Mouse (Mus musculus) layer of hippocampus, adult 8-10 months (tissue): ENCODE measurements at regions not wholly inside any gene's neighbourhood (a gene's known extent, or its start where the extent isn't known, plus 50 kb on each side); places are given as distances from the start of the nearest gene placed in this dataset.
"Not testable (repeated sequence)": the region's sequence is repeated elsewhere in the genome, so short reads cannot be mapped to it uniquely, and the experiment has no call there.

Experiments used
- DNase-seq, 2 experiments: peaks; one replicate each; pipeline ENCODE4 v3.0.0; 2022; ENCODE audit warnings: low spot score in 2 of 2

DNA sequence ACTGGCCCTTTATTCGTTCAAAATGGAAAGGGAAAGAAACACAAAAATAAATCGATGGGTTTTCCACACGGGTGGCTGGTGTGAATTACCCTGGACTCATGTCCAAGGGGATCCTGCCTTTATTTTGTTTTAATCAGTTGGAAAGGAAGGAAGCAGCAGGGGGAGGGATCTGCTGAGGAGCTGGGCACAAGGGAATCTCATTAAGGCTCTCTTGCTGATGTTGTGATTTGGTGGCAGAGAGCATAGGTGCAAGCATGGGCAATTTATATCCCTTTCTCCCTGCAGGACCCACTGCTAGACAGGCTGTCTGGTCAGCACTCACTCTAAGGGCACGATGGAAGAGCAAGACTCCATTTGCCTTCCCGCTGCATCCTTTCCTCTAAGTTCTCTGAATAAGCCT, 469.2 kb downstream of the Epha7 start:
- DNase-seq: no peak

DNA sequence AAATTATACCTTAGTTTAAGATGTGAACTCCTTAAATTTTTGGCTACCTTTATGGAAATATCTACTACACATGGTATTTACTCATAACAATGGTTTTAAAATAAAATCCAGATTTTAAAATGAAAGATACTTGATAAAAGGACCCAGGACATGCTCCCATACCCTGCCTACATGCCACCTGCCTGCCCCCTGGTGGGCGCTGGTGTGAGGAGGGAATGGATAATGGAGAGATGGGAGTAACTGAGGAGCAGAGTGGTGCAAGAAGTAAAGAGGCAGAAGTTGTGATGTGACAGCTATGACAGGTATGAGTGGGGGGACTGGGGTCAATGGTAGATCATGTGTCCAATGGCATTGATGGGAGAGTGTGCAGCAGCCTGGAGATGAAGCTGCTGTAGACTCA, 488.4 kb downstream of the Epha7 start:
- no peak for DNase-seq

DNA sequence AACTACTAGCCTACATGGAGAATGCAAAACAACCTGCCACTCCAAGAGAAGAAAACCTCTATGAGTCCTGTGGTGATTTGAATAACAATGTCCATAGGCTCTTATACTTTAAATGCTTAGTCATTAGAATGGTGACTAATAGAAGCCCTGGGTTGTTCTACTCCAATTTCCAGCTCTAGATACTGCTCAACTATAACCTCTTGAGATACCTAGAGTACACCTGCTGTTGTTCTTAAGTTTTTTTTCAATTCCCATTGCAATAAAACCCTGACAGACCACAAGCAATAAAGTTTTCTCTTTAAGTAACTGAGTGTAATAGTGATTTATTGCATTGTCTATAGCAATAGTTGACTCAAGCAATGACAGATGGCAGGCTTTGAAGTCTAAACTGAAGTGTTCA, 491.0 kb downstream of the Epha7 start:
- DNase-seq: no peak

DNA sequence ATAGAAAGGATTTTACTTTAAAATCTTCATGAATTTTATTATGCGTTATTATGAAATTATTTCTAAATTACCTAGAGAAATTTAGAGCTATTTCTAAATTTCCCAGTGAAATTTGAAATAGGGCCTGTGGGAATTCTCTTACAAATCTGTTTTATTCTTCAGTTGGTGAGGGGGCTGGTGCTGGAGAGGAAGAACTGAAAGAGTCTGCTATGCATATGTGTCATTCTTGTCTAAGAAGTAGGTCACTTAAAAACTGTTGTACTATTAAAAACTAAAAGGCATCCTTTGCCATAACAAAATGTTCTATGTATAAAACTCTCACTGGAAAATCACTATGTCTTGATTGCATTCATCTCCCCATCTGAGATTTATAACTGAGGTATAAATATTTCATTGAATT, 494.3 kb downstream of the Epha7 start:
- no peak for DNase-seq

DNA sequence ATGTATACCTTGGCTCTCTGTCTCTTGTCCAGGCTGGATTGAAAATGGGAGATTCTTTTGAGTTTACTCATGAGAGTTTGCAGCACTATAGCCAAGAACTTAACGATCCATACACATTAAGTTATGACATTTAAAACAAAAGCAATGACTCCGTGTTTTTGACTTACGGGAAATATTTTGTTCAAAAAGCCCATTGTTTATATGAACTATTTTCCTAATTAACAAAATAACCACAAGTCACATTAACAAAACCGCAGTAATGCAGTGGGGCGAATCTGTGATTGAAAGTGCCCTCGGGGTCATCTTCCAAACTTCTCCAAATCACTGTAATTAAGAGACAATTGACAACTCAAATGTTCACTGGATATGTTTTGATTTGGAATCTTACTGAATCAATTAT, 511.0 kb downstream of the Epha7 start:
- DNase-seq: no peak

DNA sequence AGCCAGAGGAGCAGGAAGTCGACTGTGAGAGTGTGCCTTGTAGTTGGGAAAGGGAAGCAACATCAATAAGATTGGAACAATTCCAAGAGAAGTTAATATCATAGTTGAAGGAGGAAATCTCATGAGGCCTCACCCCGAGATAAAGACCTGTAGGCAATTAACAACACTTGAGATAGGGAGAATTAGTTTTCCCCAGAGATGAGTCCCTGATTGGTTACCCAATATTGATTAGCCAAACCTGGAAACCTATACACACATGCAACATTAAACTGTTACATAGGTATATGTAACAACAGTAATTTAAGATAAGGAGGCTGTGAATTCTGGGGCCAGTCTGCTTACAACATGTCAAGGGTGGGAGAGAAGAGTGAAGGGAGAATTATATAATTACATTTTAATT, 516.2 kb downstream of the Epha7 start:
- no peak for DNase-seq

DNA sequence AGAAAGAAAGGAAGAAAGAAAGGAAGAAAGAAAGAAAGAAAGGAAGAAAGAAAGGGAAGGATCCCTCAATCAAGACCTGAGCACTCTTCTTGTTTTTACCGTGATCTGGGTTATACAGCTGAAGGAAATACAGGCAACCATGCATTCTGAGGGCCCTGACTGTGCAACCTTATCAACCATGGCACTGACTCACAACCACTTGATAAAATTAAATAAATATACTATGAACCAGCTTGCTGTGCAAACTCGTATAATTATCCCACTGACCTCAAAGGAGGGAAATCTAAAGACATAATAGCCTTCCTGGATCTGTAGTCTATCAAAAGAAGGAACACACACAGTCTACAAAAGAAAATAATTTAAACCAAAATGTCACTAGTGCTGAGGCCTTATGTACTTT, 518.8 kb downstream of the Epha7 start:
- no peak for DNase-seq

DNA sequence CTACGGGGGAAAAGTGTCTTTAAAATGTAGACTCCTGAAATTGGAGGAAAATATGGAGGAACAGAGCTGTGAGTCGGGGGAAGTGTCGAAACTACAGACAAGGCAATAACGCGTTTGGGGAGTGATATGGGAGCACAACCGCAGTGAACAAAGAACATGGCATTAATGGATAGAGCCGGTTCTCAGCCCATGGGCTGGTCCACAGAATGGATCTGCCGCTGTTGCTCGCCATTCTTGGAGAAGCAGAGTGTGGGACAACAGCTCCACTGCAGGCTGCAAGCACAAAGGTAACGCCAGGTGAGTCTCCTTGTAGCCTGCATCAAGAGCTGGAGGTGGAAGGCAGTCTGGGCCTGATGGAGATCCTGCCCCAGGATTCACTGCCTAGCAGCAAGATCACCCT, 524.3 kb downstream of the Epha7 start:
- DNase-seq: no peak

DNA sequence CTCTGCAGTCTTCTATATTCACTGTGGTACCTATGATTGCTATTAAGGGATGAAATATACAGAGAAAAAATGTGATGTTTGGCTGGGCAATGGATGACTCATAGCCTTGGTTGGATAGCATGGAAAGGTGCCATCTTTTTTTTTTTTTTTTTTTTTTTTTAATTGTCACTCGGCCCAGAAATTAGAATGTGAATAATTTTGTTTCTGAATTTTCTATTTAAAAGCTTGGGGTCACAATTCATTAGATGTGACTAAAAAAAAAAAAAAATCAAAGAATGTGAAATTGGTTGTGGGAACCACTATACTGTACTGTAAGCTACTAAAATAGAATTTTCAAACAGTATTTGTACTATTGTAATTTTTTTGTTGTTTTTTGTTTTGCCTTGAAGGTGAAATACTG, 549.3 kb downstream of the Epha7 start:
- no peak for DNase-seq

DNA sequence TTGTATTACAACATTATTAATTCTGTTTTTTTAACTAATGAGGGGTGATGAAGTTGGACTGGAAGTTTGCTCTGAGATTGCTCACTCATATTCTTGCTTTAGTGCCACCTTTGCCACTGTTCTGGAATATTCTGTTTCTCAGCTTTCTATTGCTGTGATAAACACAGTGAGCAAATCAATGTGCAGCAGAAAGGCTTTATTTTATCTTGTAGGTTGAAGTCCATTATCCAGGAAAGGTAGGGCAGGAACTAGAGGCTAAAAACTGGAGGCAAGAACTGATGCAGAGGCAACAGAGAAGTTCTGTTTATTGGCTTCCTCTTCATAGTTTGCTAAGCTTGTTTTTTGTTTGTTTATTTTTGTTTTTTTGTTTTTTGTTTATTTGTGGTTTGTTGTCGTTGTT, 576.4 kb downstream of the Epha7 start:
- DNase-seq: no peak

DNA sequence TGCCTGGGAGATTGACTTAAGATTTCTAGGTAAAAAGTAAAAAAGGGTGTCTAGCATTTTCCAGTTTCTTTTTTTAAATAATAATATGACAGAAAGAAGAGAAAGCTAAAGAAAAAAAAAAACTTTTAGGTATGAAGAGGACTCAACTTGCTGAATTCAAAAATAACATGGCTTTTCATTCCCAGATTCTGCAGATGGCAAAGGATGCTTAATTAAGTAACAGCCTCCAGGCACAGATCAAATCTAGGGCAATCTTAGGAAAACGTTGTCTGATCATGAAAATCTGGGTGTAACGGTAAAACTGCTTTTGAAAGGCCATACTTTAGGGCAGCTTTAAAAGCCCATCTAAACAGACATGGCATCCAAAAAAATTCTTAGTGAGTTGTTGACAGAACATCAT, 577.4 kb downstream of the Epha7 start:
- DNase-seq: no peak

DNA sequence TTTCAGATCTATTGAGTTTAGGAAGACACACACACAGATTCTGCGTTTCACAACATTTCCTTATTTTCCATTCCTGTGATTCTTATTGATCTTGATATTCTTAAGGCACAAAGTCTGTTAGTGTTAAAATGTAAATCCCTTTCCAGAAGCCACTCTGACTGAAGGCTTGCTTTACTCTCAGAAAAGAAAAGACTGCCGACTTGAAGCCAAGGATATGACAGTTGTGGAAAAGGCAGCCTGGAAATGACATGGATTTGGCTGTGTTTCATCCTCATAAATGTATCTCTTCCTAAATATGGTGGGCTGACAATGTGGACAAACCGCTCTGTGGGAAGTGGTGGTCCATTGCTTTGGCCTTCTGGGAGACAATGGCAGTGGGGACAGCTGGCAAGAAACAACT, 589.2 kb downstream of the Epha7 start:
- DNase-seq: no peak

DNA sequence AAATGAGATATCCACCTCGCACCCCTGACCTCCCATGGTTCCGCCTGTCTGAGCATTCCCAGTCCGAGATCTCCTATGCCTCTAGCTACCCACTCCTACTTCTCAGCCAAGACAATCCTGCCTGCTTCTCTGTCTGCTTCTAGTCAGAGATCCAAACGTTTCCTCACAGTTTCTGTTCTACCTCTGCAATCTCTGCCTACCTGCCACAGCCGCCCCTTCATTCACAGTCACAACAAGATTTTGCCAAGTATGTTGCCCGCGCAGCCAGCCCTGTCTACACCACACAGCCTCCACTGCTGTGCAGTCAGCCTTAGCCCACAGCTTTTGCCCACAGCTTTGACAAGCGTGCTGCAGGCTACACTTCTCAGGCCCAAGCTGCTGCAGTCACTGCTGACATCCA, 601.7 kb downstream of the Epha7 start:
- DNase-seq: no peak

DNA sequence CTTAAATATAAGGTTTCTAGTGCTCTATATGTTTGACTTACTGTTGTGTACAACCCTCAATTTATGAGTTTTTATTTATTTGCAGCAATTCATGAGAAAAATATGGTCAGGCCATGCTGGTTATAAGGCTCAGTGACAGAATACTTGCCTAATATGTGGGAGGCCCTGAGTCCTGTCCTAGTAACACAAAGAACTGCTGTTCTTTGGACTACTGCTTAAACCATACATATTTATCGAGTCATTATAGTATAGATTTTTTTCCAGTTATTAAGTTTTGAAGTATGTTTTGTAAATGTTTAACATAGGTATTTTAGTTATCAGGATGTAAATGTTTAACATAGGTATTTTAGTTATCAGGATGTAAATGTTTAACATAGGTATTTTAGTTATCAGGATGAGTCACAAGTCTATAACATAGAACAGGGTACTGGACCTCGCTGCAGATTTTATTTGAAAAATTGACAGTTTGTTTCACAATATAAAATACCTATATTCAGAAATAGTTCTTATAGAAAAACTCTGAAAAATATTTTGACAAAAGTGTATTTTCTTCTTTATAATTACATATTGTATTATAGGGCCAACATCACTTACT, 607.4 kb downstream of the Epha7 start:
- DNase-seq: no peak

DNA sequence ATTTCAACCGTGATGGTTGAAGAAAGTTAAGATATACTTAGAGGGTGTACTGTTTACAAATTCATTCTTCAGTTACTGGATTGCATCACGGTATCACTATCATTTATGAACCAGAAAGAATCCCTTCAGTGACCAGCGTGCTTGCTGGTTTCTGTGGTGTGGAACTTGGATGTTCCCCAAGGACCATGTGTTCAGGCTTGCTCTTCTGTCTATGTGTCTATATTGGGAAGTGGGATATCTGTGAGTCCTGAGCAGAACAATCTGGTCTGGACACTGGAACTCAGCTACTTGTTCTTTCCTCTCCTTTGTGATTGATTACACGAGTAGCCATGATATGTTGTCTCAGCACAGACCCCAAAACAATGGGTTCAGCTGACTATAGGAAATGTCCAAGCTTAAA, 618.6 kb downstream of the Epha7 start:
- not testable (repeated sequence) for DNase-seq

DNA sequence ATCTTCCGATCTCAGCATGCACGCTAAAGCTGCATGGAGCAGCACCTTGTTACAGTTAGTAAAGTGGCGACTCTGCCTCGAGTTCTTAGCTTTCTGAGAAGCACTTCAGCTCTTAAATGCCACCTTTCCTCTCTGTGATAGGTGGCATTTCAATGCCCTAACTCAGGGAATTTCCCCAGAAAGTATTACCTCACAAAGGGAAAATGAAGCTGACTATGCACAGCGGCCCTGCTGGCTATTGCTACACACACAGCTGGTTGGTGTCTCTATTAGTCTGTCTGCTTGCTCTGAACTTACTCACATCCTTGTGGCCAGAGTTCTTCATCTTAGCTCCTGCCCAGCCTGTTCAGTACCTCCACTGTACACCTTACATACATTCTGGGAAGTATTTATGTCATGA, 650.4 kb downstream of the Epha7 start:
- no peak for DNase-seq

DNA sequence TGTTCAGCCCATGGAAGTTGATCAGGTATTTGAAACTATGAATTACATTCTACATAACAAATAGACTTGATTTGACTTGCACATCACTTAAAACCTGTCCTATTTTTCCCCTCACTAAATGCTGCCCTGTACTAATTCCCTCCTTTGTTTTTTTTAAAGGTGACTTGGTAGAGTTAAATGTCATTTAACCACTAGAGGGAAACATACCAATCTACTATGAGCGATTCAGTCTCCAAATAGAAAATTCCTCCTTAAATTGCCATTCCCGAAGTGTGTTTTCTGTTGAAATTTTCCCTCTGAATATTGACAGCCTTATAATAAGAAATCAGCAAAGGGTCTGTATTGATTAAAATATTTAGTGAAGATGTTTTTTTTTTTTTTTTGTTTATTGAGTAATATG, 653.4 kb downstream of the Epha7 start:
- no peak for DNase-seq

DNA sequence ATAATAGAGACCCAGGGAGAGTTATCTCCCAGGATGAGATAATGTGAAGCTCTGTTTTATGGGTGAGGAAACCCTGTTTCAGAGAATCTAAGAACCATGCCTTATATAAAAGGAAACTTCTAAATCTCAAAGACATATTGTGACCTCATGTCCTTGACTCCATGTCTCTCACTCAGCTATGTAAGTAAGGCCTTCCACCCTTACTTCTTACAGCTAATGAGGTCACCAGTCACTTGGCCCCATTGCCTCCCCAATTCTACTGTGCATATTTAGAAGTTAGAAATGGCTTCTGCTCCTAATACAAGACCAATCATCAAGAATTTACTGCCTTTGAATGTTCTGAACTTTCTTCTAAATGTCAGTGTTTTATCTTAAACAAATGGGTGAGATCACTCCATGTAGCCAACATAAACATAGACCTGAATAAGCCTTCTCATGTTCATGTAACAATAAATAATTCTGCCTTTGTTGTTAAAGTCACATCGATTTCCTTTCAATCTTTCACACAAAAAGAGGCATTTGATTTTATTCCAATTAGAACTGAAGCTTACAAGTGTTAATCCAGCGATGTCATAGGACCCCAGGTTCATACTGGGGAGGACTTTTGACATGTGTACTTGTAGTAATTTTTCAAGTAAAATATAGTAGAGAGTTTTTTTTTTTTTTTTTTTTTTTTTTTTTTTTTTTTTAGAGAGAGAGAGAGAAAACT, 667.6 kb downstream of the Epha7 start:
- no peak for DNase-seq

DNA sequence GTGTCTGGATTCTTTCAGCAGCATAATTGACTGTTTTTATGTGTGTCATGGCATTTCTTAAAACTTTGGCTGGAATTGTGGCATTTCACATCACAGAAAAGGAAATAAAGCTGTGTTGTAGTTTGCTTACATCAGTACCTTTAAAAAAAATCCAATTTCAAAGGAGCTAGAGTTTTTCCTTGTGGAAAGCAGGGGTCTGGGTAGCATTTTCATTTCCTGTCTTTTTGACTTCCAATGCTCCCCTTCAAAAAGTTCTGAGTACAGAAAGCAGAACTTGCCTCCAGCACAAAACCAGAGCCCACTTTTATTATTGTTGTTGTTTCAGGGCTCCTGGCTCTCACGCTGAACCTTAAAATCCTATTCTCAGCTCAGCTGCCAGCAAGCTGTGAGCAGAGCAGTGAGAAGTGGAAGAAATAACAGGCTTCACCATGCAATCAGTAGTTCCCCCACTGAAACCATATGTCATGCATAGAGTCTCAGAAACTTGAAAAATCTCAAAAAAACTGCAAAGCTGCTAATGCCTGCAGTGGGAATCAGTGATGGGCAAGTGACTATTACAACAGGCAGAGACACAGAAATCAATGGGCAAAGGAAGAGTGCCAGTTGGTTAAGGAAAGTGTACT, 668.3 kb downstream of the Epha7 start:
- DNase-seq: no peak

DNA sequence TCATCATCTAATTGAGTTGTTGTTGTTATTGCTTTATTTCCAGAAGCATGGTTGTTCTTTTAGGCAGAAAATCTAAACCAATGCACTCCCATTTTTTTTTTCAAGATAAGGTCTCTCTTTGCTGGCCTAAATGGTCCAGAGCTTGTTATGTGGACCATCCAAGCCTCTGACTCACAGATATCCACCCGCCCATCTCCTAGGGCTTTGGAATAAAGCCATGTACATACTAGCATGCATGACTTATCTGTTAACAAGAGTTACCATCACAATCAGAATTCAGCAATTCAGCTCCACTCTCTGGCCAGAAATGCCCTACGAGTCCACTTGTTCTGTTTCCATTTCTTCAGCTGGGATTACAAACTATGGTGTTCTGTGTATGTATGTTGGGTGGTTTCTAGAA, 669.5 kb downstream of the Epha7 start:
- DNase-seq: no peak

DNA sequence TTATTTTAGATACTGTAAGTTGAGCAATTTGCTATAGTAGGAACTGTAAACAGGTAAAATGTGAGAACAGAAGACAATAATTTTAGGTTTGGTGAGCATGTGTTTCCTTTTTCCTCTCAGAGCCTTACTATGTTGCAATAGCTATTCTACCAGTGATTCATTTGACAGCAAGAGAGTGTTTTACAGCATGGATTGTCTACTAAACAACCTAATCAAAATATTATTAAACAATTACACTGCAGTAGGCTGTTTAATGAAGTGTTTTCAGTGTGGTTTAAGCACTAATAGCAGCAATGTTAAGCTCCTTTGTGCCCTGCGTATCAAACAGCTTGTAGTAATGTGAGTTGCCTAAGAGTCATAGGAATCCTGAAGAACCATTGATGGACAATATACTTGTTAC, 687.9 kb downstream of the Epha7 start:
- no peak for DNase-seq

DNA sequence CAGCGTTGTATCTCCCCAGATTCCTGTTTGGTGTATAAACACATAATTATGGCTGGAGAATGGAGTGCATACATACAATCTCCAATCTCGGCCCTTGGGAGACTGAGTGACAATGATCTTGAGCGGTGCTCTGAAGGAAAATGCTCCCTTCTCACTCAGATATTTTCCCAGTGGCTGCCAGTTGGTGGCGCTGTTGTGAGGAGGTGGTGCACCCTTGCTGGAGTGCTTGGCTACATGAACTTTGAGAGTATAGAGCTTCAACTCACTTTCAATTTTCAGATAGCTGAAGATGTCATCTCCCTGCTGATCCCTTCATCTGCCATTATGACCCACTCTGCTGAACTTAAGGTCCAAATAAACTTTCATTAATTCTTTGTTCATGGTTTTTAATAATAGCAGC, 712.1 kb downstream of the Epha7 start:
- no peak for DNase-seq
